Mouse (Mus musculus) embryonic stem cell, embryonic (primary cell): ENCODE measurements around the gene Rbp3.

Experiments
- CTCF ChIA-PET, 4 experiments: fragments of 300-600 bp in 2 of 4; fragments of 350-600 bp in 2 of 4; sonication (Branson Sonifier 250); formaldehyde crosslinking; loops; one replicate each; lab custom pipeline; 2022; ENCODE audit warnings: inconsistent platforms in 2 of 4; lab: Charles Lee
- POLR2A ChIA-PET, 4 experiments: fragments of 300-600 bp in 2 of 4; fragments of 350-600 bp in 2 of 4; sonication (Branson Sonifier 250); formaldehyde crosslinking; loops; one replicate each; lab custom pipeline; 2022; ENCODE audit warnings: antibody characterized with exemption in 4 of 4, inconsistent platforms in 1 of 4; lab: Charles Lee

Rbp3 gene

DNA sequence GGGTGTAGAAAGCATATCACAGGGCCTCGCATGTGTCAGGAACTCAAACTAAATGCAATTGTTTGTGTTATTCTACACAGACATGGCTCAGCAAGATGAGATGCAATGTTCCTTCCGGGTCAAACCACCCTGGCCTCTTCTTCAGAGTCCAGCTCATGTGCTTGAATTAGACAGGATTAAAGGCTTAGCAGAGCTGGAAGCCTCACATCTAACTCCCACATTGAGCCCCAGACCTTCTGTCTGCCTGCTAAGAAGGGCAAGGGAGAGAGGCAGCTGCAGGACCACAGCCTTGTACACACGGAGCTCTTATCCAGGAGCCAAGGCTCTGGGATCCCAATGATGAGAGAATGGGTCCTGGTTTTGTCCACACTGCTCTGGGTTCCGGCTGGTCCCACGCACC, at the start of gene Rbp3:
Gene Rbp3, plus strand, starts transcription at position 243 of the 400 bp plus-strand sequence.
- CTCF ChIA-PET = interaction anchor here in 1 of 4 experiments (0.6 kb wide), 1 partner anchor 1305 kb away, joined by 9 read pairs; no protein-coding TSS in a partner anchor
- POLR2A ChIA-PET = no interaction called here

- POLR2A ChIA-PET = no interaction called here
- CTCF ChIA-PET = interaction anchor here in 1 of 4 experiments (0.6 kb wide), 1 partner anchor 495 kb away, joined by 3 read pairs; no protein-coding TSS in a partner anchor
Measured at GRCm38 (mm10) chr14:33904851-33905250, 49.0 kb upstream of the Rbp3 start.

DNA sequence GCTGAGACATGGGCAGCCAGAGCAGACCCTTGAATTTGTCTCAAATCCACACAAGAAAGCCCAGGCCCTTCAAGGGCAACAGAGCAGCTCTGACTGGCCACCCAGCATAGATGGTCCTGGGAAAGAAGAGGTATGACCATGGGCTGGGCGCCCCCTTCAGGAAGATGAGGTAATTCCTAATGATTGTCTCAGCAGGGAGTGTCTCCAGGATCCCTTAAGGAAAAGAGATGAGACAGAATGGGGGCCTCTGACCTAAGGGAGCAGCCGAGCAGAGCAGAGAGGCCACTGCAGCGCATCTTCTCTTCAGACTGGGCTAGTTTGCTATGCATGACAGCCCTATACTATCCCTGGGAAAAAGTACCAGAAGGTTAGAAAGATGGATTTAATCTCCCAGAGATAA, 40.1 kb upstream of the Rbp3 start:
- POLR2A ChIA-PET = no interaction called here
- CTCF ChIA-PET = interaction anchor here in 2 of 4 experiments (1.1 to 2.0 kb wide), 6 partner anchors 9 to 240 kb away, joined by 4 to 6 read pairs (median 4); partner anchors contain the start of gene Gdf10 (in 1 of the 2)

DNA sequence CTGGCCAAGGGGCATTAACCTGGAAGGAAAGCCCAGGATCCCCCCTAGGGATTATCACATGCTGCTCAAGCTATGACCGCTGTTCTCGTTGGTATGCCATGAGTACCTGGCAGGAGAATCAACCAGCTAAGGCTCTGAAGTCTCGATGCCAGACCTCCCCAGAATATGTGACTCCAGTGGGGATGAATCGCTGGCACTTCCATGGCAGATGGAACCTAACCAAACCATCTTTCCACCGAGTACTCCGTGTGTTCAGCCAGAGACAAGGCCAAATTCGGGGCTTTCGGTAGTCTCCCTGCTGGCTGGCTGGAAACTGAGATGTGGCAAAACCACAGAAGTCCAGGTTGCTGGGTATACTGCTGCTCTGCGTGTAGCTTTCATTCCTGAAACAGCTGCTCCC, 39.6 kb upstream of the Rbp3 start:
- ChIA-PET CTCF (interaction anchor here in 2 of 4 experiments (0.8 to 2.0 kb wide), 5 partner anchors 9 to 240 kb away, joined by 3 to 6 read pairs (median 4); partner anchors contain the start of gene Gdf10 (in 1 of the 2)), POLR2A (no interaction called here)

GRCm38 (mm10) chr14:33920727-33921559, 32.9 kb upstream of the Rbp3 start:
- CTCF ChIA-PET = interaction anchor here in 2 of 4 experiments (0.7 to 2.0 kb wide), 4 partner anchors 9 to 41 kb away, joined by 3 to 5 read pairs (median 4); no protein-coding TSS in a partner anchor
- POLR2A ChIA-PET = no interaction called here

GRCm38 (mm10) chr14:33922771-33923167, 31.0 kb upstream of the Rbp3 start:
- CTCF ChIA-PET = interaction anchor here in 3 of 4 experiments (0.6 to 2.6 kb wide), 7 partner anchors 9 to 1518 kb away, joined by 3 to 17 read pairs (median 6); no protein-coding TSS in a partner anchor
- POLR2A ChIA-PET = interaction anchor here in 2 of 4 experiments (0.6 to 0.8 kb wide), 2 partner anchors 9 to 27 kb away, joined by 3 to 5 read pairs; no protein-coding TSS in a partner anchor

DNA sequence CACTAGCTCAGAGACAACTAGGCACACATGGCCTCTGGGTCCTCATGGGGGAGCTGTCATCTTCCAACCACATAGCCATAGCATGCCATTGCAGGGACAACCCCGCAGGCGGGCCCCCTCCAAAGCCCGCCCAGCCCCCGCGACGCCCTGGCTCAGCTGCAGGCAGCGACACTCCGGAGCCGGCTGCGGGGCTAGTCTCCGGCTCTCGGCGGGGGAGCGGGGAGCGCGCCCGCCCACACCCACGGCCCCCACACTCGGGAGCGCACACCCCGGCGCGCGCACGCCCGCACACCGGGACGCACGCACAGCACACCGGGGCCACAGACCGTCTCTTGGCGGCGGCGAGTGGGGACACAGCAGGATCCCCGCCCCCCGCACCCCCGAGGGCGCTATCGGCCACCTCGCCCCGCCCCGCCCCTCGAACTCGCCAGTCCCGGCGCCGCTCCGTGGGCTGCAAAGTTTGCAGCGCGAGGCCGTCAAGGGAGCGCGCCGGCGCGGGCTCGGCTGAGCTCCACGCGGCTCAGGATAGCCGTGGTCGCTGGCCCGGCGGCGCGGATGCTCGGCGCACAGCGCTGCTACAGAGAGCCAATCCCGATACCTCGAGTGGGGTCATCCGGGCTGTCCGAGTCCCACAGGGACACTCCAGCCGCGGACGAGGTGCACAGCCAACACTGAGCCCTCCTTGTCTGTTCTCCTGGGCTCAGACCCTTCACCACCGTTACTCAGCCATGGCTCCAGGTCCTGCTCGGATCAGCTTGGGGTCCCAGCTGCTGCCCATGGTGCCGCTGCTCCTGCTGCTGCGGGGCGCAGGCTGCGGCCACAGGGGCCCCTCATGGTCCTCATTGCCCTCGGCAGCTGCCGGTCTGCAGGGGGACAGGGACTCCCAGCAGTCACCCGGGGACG, 30.4 kb upstream of the Rbp3 start, which contains the start of gene Gdf10:
Gene Gdf10, plus strand, starts transcription at position 420 of the 903 bp plus-strand sequence.
- ChIA-PET CTCF (interaction anchor here in 3 of 4 experiments (0.6 to 2.6 kb wide), 11 partner anchors 8 to 1519 kb away, joined by 3 to 17 read pairs (median 4); no protein-coding TSS in a partner anchor), POLR2A (interaction anchor here (0.5 to 1.0 kb wide), 7 partner anchors 8 to 695 kb away, joined by 3 to 7 read pairs (median 3); no protein-coding TSS in a partner anchor)

DNA sequence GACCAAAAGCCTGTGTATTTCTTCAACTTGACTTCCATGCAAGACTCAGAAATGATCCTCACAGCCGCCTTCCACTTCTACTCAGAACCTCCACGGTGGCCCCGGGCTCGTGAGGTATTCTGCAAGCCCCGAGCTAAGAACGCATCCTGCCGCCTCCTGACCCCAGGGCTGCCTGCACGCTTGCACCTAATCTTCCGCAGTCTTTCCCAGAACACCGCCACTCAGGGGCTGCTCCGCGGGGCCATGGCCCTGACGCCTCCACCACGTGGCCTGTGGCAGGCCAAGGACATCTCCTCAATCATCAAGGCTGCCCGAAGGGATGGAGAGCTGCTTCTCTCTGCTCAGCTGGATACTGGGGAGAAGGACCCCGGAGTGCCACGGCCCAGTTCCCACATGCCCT, 21.9 kb upstream of the Rbp3 start:
- CTCF ChIA-PET = interaction anchor here in 2 of 4 experiments (0.7 to 2.7 kb wide), 4 partner anchors 8 to 718 kb away, joined by 3 to 15 read pairs (median 4); partner anchors contain the start of genes Gdf10 (in 2 of the 2) and Arhgap22 (in 1 of the 2)
- POLR2A ChIA-PET = interaction anchor here in 2 of 4 experiments (0.5 to 0.8 kb wide), 3 partner anchors 8 to 14 kb away, joined by 3 to 5 read pairs (median 3); partner anchors contain the start of gene Gdf10 (in 2 of the 2)

GRCm38 (mm10) chr14:33932935-33933703, 20.7 kb upstream of the Rbp3 start:
- CTCF ChIA-PET = interaction anchor here (0.5 to 2.7 kb wide), 33 partner anchors 9 to 719 kb away, joined by 3 to 17 read pairs (median 3); partner anchors contain the start of genes Gdf10 (in 2 of the 4) and Arhgap22 (in 1 of the 4)
- POLR2A ChIA-PET = interaction anchor here in 1 of 4 experiments (0.6 to 1.2 kb wide), 3 partner anchors 9 to 220 kb away, joined by 3 to 4 read pairs (median 3); partner anchors contain the start of gene Gdf10

DNA sequence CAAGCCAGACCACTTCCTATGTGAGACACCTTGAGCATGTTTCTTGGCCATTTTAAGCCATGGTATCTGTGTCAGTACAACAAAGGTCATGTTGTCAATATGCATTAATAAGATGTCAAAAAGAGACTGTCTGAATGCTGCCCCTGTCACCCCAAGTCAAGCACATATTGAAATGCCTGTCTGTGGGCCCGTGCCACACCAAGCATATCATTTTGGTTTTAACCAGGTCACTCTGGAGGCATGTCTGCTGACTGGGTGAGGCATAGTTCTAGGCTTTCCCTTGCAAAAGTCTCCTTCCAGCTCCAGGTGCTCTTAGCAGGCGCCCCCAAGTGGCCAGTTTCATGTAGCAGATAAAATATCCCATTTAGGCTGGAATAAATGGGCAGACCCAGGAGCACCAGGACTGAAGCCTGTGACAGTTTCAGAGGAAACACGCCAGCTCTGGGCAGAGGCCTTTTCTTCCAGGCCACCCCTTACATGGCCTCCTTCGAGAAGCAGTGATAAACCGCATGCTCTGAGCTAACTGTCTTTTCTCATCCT, 20.0 kb upstream of the Rbp3 start:
- ChIA-PET CTCF (interaction anchor here (0.5 to 2.7 kb wide), 31 partner anchors 10 to 720 kb away, joined by 3 to 17 read pairs (median 3); partner anchors contain the start of genes Gdf10 (in 2 of the 4) and Arhgap22 (in 1 of the 4)), POLR2A (interaction anchor here in 1 of 4 experiments (1.2 kb wide), 1 partner anchor 10 kb away, joined by 3 read pairs; the partner anchor contains the start of gene Gdf10)

GRCm38 (mm10) chr14:33939117-33939516, 14.7 kb upstream of the Rbp3 start:
- ChIA-PET CTCF (interaction anchor here in 2 of 4 experiments (0.5 to 1.9 kb wide), 12 partner anchors 9 to 466 kb away, joined by 3 to 6 read pairs (median 4); no protein-coding TSS in a partner anchor), POLR2A (interaction anchor here in 1 of 4 experiments (1.2 kb wide), 1 partner anchor 15 kb away, joined by 3 read pairs; no protein-coding TSS in a partner anchor)

DNA sequence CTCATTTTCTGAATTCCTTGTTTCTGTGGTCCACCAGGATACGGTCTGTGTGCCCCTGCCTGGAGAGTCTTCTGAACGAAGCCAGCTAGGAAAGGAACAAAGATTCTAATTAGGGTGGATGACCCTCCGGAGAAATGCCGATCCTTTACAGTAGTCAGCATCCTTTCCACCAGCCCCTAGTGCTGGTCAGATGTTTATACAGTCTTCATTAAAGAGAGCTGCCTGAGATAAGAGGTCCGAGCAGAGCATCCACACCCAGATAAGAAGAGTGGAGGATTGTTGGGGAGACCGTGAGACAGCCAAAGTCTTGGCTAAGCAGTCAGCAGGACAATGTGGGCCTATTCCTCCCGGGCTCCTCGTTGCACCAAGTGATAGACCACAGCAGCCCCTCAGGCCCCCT, 13.1 kb upstream of the Rbp3 start, which contains the start of gene Gdf2:
Gene Gdf2, plus strand, starts transcription at position 301 of the 400 bp plus-strand sequence.
- POLR2A ChIA-PET = no interaction called here
- CTCF ChIA-PET = interaction anchor here in 2 of 4 experiments (1.2 to 1.8 kb wide), 5 partner anchors 12 to 294 kb away, joined by 3 to 6 read pairs (median 4); no protein-coding TSS in a partner anchor

- CTCF ChIA-PET = interaction anchor here in 1 of 4 experiments (1.3 kb wide), 1 partner anchor 14 kb away, joined by 5 read pairs; no protein-coding TSS in a partner anchor
- POLR2A ChIA-PET = no interaction called here
Measured at GRCm38 (mm10) chr14:33942222-33942621, 11.6 kb upstream of the Rbp3 start.

DNA sequence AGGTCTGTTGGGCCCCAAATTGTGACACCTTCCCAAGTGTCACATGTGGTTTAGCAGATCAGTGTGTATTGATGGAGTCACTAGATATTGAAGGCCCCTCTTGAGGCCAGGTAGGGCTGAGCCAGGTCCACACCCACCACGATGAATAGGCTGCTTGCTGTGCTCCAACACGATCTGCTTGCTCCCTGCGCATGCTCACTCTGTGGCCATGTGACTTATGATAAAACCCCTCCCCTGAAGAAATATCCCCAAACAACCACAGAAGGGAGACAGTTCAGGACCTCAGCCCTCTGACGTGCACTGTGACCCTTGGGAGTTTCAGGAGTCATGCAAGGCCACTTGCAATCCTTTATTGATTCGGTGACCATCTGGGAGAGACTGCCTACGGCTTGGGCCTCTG, 7.7 kb upstream of the Rbp3 start:
- POLR2A ChIA-PET = interaction anchor here in 1 of 4 experiments (1.0 kb wide), 1 partner anchor 14 kb away, joined by 3 read pairs; no protein-coding TSS in a partner anchor
- CTCF ChIA-PET = interaction anchor here in 2 of 4 experiments (0.8 to 1.4 kb wide), 4 partner anchors 10 to 13 kb away, joined by 3 to 5 read pairs (median 3); no protein-coding TSS in a partner anchor

DNA sequence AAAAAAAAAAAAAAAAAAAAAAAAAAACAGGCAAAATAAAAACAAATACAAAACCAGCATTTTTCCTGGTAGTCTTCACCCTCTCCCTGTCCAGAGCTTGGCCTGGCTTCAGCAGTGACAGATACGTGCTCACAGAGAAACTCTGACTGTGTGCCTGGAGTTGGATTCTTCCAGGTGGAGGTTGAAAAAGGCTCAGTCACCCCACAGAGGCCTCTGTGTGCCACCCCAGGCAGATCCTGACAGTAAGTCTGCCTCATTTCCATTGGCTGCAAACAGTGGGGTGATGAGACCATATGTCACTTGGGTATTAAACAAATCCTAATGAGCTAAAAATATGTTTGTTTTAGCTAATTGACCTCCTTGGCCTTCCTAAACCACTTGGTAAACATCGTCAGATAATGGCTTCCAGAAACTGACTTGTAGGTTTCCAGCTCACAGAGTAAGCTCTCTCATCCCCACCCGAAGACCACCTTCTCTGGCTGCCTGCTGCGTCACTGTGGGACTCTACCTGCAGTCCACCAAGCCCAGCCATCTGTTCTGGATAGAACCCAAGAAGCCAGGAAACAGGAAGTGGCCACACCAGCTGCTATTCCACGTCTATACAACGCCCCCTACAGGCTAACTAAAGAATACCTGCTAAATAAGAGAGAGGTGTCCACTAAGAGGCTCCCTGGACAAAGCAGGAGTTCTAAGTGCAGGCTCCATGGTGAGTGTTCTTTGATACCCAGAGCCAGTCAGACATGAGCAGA, 1.4 kb upstream of the Rbp3 start:
- CTCF ChIA-PET = interaction anchor here (0.6 to 1.5 kb wide), 6 partner anchors 9 to 372 kb away, joined by 3 to 6 read pairs (median 3); no protein-coding TSS in a partner anchor

More for the DNA sequence above, 1.4 kb upstream of the Rbp3 start:
- POLR2A ChIA-PET = interaction anchor here in 1 of 4 experiments (0.7 to 0.9 kb wide), 2 partner anchors 9 to 123 kb away, joined by 3 to 4 read pairs; no protein-coding TSS in a partner anchor
